Mouse (Mus musculus) right cerebral cortex, adult 18-20 months (tissue): ENCODE data around the gene Zfp451.

ENCODE experiments used
- DNase-seq: peaks from one replicate; pipeline ENCODE4 v3.0.0; 2022; ENCODE audit warnings: mixed read lengths

Zfp451 gene

GRCm38 (mm10) chr1:33712026-33712425, 102.4 kb downstream of the Zfp451 start:
- no peak for DNase-seq
